Comparison of ENCODE assay signal across 9 mouse cellular contexts in the genomic region with DNA sequence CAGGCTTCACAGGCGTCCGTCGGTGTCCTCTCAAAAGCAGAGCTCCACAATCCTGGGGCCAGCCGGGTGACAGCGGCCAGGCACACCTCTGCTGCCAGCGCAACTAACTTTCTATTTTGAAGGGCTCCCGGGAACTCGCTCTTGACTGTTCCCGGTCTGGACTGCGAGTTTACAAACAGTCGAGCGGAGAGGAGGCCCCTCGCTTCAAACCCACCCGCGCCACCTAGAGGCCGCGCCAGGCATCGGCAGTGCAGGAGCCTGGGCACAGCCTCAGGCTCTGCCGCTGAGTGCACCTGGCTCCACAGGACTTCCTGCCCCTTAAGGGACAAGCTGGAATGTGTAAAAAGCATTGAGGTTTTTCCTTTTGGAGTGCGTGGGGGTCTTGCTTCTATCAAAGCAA. TPM values are rescaled to one million over a fixed set of nuclear protein-coding genes. Genes with fewer than 3 reads are reported as not detected.
DNase-seq lines count a peak whose midpoint lies in the region; ATAC-seq and TF ChIP-seq lines count a peak whose summit lies in the region.
"Had no signal": no experiment of that assay in that cellular context is flagged by ENCODE, and none has a peak within 500 bp of the region (broad histone marks: within the 10 kb centered on the region; RNA-seq: fewer than 3 reads in every experiment).

TSS of gene Edar (minus strand) at position 122 of the 400 bp plus-strand sequence.

- no peaks in the 10 kb centered on the region for H3K9me3 ChIP-seq in hindbrain, embryonic 15.5 days

- intact Hi-C loops in gastrocnemius, adult 2 months (cut with DNase I) = loop anchor here (1.0 to 2.0 kb wide), 2 partner anchors 49 to 115 kb away; no protein-coding TSS in a partner anchor

- H3K4me1 ChIP-seq in hindbrain, embryonic 15.5 days (replicated peaks) = peaks cover 12% of the 10 kb centered on the region

- 2% methylated on average over 20 of the region's 20 CpGs for WGBS in hindbrain, embryonic 15.5 days

- DNase-seq in R1 (ENCODE audit: low read depth, low spot score) = peak; percentile 79
- DNase-seq in cerebellum, postnatal 36 days = peak; percentile 69 to 77
- DNase-seq in gastrocnemius, adult 2 months = peak; percentile 88
- peak; percentile 23 for DNase-seq in left cerebral cortex, adult 11 months (ENCODE audit: low spot score)
- DNase-seq in lung, postnatal 25 days (ENCODE audit: low spot score) = peak; percentile 81
- peak; percentile 69 for DNase-seq in right cerebral cortex, adult 18-20 months
- peak; percentile 65 to 79 for DNase-seq in urinary bladder, adult 18-20 months (ENCODE audit: low spot score in 2 of 2)

- TF ChIP-seq CTCF in gastrocnemius, adult 2 months (IDR thresholded peaks at IDR 0.05) = peak; percentile 98

- no peak within 1 kb of the TSS for H3K9ac ChIP-seq in hindbrain, embryonic 15.5 days

- H3K4me3 ChIP-seq in gastrocnemius, adult 2 months = peak within 1 kb of the TSS; percentile 70
- peak within 1 kb of the TSS; percentile 20 for H3K4me3 ChIP-seq in hindbrain, embryonic 15.5 days

- H3K36me3 ChIP-seq in hindbrain, embryonic 15.5 days = no peaks in the 10 kb centered on the region

- peak within 1 kb of the TSS; percentile 51 for H3K4me2 ChIP-seq in hindbrain, embryonic 15.5 days

- no peak within 1 kb of the TSS; the same call in 1 of the 2 replicates for H3K27ac ChIP-seq in gastrocnemius, adult 2 months
- no peak within 1 kb of the TSS for H3K27ac ChIP-seq in hindbrain, embryonic 15.5 days (replicated peaks)

- ATAC-seq in hindbrain, embryonic 15.5 days (ENCODE audit: low FRiP score, low read depth) = peak; percentile 71

- no peaks in the 10 kb centered on the region for H3K27me3 ChIP-seq in hindbrain, embryonic 15.5 days

RNA-seq across cellular contexts. Expression of gene Edar, which starts in this region (rescaled TPM):
- total RNA-seq in gastrocnemius, adult 2 months (2021) = under 1 TPM in 1 of 2 experiments, not detected in 1; 0.11 TPM
- 0.05 and 0.13 TPM in 2 replicates for polyA plus RNA-seq in hindbrain, embryonic 15.5 days (2015; fragmentation: Nextera tagmentation; extraction: Ambion mirVana)
- total RNA-seq: layer of hippocampus, adult 18-20 months had no signal

Comparison
In these comparisons a context has a peak if more than half of its experiments do, and no peak if none do; other contexts are left out.
1. Peak in DNase-seq and H3K4me3 ChIP-seq in gastrocnemius, adult 2 months; RNA of the gene not detected or under 1 TPM.
2. Peak in ATAC-seq, H3K4me3 ChIP-seq and H3K4me2 ChIP-seq in hindbrain, embryonic 15.5 days; RNA of the gene not detected or under 1 TPM.
3. DNase-seq: peak in every context shown above with its lines; median percentile 88 in gastrocnemius, adult 2 months; 81 in lung, postnatal 25 days; 79 in R1; 73 in cerebellum, postnatal 36 days; 72 in urinary bladder, adult 18-20 months; 69 in right cerebral cortex, adult 18-20 months; 23 in left cerebral cortex, adult 11 months.